Mouse (Mus musculus) spleen, adult 2 months (tissue): ENCODE measurements around the gene Adss.

Experiments
- CTCF ChIP-seq: fragments of 200-500 bp; IDR thresholded peaks from 2 replicates; pipeline ENCODE4 v1.5.1; 2011; ENCODE audit warnings: mild to moderate bottlenecking, inconsistent platforms; ENCODE audit not compliant: insufficient read depth, insufficient read length, insufficient replicate concordance; ENCODE audit errors: extremely low read depth
- POLR2A ChIP-seq: fragments of 200-500 bp; IDR thresholded peaks from 2 replicates; pipeline ENCODE4 v1.6.1; 2011; ENCODE audit warnings: low read depth, low read length, inconsistent platforms

DNA sequence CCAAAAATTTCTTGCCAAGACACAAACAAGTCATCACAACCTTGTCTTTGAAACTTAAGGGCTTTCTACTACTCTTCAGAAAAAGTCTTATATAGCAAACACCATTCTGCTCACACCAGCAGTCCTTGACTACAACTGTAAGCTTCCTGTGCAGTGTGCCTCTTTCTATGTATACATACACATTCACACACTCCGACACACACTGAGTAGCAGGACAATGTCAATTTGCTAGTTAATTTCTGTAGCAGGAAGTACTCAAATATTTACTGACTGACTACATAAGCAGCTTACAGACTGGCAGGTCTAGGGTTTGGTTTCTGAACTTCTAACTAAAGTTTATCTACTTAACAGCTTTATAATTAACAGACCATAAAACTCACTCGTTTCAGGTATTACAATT is 18.9 kb downstream of the Adss start:
- TF ChIP-seq CTCF, result no peak
- TF ChIP-seq POLR2A, result no peak
